Mouse (Mus musculus): ENCODE data around the gene Bud23.
"Not testable (repeated sequence)": the region's sequence is repeated elsewhere in the genome, so short reads cannot be mapped to it uniquely, and the experiment has no call there.

Bud23 gene

GRCm38 (mm10) chr5:135064909-135065446 lies at the start of gene Bud23:
Gene Bud23, minus strand, starts transcription at chr5:135064959.
- not testable (repeated sequence) for DNase-seq

- no peak for DNase-seq
These were observed 49.0 kb upstream of the Bud23 start for GRCm38 (mm10) chr5:135113782-135114181.

GRCm38 (mm10) chr5:135109976-135110375 lies 45.2 kb upstream of the Bud23 start:
- no peak for DNase-seq

GRCm38 (mm10) chr5:135109426-135109825 lies 44.7 kb upstream of the Bud23 start:
- no peak for DNase-seq

- no peak for DNase-seq
These were observed 44.3 kb upstream of the Bud23 start for GRCm38 (mm10) chr5:135109017-135109416.

GRCm38 (mm10) chr5:135107521-135108501 lies 43.1 kb upstream of the Bud23 start:
- peak; percentile 61 to 63 for DNase-seq

GRCm38 (mm10) chr5:135106758-135107256 lies 42.0 kb upstream of the Bud23 start:
- DNase-seq: peak; percentile 84 to 88

GRCm38 (mm10) chr5:135103999-135104660 lies 39.4 kb upstream of the Bud23 start:
- peak in 1 of 2 experiments; percentile 29 for DNase-seq

GRCm38 (mm10) chr5:135100981-135101380 lies 36.2 kb upstream of the Bud23 start:
- DNase-seq: no peak

GRCm38 (mm10) chr5:135089653-135090052 lies 24.9 kb upstream of the Bud23 start, which contains the start of gene Mlxipl:
Gene Mlxipl, plus strand, starts transcription at chr5:135089890.
- no peak for DNase-seq

GRCm38 (mm10) chr5:135086871-135087270 lies 22.1 kb upstream of the Bud23 start:
- no peak for DNase-seq

- no peak for DNase-seq
These were observed 15.8 kb upstream of the Bud23 start for GRCm38 (mm10) chr5:135080539-135080938.

- DNase-seq: no peak
These were observed 14.8 kb upstream of the Bud23 start for GRCm38 (mm10) chr5:135079578-135079977.

GRCm38 (mm10) chr5:135078482-135078810 lies 13.7 kb upstream of the Bud23 start:
- no peak for DNase-seq

GRCm38 (mm10) chr5:135077564-135078481 lies 13.1 kb upstream of the Bud23 start, which contains the start of gene Vps37d:
Gene Vps37d, minus strand, starts transcription at chr5:135078266.
- DNase-seq: peak; percentile 93 to 95

- peak; percentile 39 to 51 for DNase-seq
These were observed 12.3 kb upstream of the Bud23 start for GRCm38 (mm10) chr5:135076931-135077505.

GRCm38 (mm10) chr5:135076368-135076767 lies 11.6 kb upstream of the Bud23 start:
- DNase-seq: no peak

- DNase-seq: no peak
These were observed 10.9 kb upstream of the Bud23 start for GRCm38 (mm10) chr5:135075655-135076054.

GRCm38 (mm10) chr5:135073349-135074150 lies 8.8 kb upstream of the Bud23 start:
- no peak for DNase-seq

- DNase-seq: no peak
These were observed 8.0 kb upstream of the Bud23 start for GRCm38 (mm10) chr5:135072720-135073119.

GRCm38 (mm10) chr5:135072061-135072460 lies 7.3 kb upstream of the Bud23 start:
- DNase-seq: no peak

Data from lung, postnatal 4 days (tissue).